Mouse (Mus musculus) kidney, adult 10 weeks (tissue): ENCODE data around the gene Pbdc1. TPM values are rescaled to one million over a fixed set of nuclear protein-coding genes. Genes with fewer than 3 reads are reported as not detected.

ENCODE experiments used
- polyA plus RNA-seq: library from polyadenylated mRNA; stranded (reverse); fragments of 350-450 nt; fragmentation: Illumina TruSeq; extraction: RNeasy Lipid Tissue Mini Kit (QIAGEN cat#74804); gene quantifications from one replicate; pipeline ENCODE4 v1.2.3, GENCODE M21; 2014; ENCODE audit warnings: low read depth, low replicate concordance

The Pbdc1 gene
- 45.0 TPM for polyA plus RNA-seq

GRCm38 (mm10) chrX:105079615-105080092, at the start of gene Pbdc1:
TSS of gene Pbdc1 (plus strand) at chrX:105079756.

DNA sequence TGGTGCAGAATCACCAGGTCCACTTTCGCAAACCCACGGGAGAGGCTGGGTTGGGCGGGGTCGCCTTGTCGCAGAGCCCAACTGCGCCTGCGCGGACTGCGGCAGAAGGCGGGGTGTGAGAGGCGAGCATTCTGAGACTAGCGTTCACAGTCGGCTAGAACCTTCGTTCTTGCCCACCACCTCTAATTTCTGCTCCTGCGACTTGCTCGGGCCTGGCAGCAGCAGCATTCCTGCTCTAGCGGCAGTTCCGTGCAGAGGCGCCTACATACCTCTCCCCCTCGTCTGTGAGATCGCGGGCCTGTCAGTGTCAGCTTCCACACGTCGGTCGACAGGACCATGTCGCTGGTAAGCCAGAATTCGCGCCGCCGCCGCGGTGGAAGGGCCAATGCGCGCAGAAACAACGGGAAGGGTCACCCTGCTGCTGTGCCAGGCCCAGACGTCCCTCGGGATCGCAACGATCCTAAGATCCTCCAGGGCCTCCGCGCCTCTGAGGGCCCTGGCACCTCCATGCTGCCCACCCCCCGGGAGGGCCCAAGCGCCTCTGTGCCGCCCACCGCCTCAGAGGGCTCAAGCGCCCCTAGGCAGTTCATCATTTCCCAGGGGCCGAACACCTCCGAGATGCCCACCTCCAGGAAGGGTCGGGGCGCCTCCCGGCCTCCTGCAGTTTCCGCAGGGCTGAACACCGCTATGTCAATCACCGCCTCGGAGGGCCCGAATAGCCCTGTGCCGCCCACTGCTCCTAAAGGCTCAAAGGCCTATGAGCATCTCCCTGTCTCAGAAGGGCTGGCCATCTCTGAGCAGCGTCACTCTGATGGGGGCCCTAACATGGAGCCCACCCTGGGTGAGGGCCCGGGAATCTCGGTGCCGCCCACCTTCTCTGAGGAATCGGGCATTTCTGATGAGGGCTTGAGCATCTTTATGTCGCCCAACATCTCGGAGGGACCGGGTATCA, 41.0 kb downstream of the Pbdc1 start, which contains the start of gene Magee1:
Magee1 (plus strand) TSS at position 104 of the 952 bp plus-strand sequence.

Other genes with a start within 250 kb of the Pbdc1 start
- not detected for gene Magee2, start 222.5 kb upstream of the Pbdc1 start, polyA plus RNA-seq
- 3.4 TPM for gene Magee1, start 40.6 kb downstream of the Pbdc1 start, polyA plus RNA-seq